Mouse (Mus musculus): ENCODE data around the gene Kat2a.
A peak's percentile ranks its signal among the peaks of the same experiment; 100 is the strongest.

Gene Kat2a

DNA sequence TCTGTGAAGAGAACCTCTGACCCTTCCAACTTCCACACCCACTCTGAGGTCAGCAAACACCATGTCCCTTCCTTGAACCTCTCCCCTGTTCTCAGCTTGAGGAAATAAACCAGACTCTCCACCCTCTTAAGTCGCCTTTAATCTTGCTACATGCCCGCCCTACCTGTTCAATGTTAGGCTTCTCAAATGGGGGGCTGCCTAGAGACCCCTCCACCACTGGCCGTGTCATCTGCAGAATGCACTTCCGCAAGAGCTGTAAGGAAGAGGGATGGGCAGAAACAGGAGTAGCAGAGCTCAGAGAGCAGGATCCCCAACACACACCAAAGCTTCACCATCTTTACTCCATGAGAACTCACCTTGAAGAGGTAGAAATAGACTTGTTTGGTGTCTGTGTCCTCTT lies 1.3 kb downstream of the Kat2a start:
- no peak for DNase-seq (ENCODE audit: low read depth, low spot score)

DNA sequence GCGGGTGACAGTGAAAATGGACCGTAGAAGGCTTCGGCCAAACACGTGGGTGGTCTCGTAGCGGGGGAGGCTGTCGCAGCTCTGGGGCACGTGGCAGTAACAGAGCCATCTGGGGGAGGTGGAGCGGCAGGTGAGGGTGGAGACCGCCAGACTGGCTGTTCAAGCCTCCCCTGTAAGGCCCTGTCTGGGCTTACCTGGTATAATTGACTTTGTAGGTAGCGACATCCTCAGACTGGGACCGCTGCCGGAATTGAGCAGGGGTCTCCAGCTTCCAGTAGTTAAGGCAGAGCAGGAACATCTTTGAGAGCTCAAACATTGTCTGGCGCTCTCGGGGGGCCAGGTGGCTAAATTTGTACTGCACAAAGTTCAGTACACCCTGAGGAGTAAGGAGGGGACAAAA lies 1.7 kb downstream of the Kat2a start:
- DNase-seq (ENCODE audit: low read depth, low spot score): no peak

DNA sequence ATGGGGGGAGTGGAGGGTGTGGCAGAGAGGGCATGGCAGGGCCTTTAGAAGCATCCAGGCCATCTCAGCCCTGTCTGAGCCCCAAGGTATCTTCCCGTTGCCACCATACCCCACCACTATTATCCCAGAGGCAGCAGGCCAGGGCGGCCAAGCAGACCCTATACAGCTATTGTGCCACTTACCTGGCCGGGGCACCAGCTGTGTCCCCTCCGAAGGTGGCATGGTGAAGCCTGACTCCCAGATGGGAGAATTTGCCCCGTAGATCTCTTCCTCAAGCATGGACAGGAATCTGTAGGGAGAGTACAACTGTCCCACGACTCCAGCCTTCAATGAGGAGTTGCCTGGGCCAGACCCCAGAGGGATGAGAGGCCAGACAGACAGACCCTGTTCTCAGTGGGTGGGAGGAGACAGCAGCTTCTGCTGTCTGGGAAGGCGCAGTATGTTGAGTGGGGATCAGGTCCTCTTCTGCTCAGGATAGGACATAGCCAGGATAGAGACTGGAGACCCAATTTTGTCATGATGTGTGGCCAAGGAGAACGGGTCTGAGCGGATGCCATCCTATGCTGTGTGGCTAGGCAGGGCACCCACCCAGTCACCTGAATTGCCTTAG lies 3.0 kb downstream of the Kat2a start:
- no peak for DNase-seq (ENCODE audit: low read depth, low spot score)

DNA sequence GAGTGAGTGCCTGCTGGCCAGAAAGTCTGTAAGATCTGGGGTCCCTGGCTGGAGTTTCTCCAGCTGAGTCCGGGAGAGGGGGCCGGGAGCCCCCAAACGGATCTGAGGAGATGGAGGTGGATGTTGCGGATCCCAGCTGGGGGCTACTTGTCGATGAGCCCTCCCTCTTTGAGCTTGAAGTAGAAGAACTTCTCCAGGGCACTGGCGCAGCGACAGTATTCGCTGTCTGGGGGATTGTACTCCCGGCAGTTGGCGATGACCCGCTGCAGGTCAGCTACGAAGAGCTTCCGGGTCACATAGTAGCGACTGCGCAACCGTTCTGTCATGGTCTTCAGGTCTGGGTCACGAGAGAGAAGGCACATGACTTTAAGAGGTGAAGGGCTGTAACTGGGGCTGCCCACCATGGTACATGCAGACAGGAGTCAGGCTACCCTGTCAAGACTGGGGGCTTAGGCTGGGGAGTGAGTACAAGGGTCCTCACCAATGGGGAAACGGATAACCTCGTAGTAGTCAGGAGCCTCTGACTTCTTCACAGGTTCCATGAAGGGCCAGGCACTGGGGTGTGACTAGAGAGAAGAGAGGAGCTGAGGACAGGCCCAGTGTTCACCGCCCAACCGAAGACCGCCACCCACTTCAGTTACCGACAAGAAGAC lies 7.0 kb downstream of the Kat2a start:
- DNase-seq (ENCODE audit: low read depth, low spot score): no peak

DNA sequence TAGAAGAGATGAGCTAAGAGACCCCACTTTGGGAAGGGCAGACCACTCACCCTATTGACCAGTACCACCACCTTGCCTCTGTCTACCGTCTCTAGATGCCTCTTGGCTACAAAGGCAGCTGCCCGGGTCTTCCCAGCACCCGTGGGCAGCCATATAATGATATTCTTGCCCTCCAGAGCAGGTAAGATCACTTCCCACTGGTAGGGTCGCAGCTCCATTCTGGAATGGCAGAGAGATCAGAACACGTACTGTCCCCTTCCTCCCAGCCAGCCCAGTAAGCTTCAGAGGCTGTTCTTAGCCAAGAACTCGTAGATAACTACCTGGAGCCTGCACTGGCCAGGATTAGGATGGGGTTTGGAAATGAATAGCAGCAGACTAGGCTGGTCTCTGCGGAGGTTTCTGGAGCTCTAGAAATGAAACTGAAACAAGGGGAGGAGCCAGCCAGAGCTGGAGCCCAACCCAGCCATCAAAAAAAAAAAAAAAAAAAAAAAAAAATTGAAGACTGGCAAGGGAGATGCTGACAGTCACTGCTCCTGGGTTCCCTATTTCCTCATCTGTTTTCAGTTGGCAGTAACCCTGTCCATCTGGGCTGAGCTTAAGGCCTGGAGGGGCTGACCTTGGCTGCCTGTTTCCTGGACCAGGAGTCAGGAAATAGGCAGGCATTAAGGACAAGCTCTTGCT lies 8.3 kb downstream of the Kat2a start, which contains the start of gene Dhx58:
Dhx58 (minus strand) TSS at position 421 of the 681 bp plus-strand sequence.
- DNase-seq (ENCODE audit: low read depth, low spot score): no peak

DNA sequence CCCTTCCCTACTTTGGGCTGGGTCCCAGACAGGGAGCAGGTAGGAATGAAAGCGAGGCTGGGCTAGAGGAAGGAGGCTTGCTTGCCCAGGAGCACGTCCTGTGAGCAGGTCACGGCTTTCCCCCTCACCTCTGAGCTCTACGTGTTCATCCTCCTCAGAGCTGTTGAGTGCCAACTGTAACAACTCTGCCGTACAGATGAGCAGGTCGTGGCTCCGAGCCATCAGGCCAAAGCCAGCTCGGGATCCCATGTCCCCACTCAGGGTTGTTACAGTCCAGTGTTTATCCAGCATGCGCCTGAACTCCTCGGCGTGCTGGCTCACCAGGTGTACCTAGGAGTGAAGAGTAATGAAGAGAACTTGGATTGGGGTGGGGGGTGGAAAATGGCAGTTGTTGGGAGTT lies 8.9 kb downstream of the Kat2a start:
- no peak for DNase-seq (ENCODE audit: low read depth, low spot score)

DNA sequence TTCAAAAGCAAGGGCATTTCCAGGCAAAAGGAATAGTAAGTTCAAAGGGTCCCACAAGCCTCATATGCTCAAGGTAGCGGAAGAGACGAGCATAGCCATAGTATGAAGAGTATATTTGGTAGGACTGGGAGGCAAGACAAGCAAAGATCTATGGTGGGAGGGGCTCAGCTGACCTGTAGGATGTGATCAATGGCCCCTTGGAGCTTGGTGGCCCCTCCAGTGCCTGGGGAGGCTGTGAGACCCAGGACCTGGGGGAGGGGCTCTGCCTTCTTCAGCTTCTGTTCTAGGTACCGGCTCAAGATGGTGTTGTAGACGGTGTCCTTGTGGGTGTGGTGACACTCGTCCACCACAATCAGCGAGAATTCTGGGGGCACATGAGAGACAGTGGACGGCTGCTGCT lies 9.4 kb downstream of the Kat2a start:
- DNase-seq (ENCODE audit: low read depth, low spot score): no peak

DNA sequence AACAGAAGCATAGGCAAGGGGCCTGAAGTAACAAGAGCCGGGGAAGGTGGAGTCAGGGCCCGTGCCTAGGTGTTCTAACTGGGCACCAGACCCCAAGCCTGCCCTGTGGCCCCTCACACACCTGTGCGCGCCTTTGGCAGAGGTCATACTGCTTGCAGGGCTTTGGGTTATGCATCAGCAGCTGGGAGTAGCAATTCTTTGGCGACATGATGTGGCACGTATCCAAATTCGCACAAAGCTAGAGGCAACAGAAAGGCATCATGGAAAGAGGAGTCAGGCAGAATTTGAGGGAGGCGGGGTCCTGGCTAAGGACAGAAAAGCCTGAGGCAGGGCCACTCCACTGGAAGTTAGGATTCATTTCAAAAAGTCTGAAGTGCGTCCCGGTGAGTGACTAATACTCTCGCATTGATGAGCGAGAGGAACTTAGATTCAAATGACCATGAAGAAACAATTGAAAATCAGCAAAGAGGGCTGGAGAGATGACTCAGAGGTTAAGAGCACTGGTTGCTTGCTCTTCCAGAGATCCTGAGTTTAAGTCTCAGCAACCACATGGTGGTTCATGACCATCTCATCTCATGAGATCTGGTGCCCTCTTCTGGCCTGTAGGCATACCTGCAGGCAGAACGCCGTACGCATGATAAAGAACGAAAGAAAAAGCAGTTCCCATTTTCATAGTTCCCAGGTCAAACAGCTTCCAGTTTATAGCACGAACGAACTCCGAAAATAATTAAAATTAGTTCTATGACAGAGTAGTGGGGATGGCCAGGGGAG lies 10.0 kb downstream of the Kat2a start:
- peak; percentile 87 for DNase-seq (ENCODE audit: low read depth, low spot score)

DNA sequence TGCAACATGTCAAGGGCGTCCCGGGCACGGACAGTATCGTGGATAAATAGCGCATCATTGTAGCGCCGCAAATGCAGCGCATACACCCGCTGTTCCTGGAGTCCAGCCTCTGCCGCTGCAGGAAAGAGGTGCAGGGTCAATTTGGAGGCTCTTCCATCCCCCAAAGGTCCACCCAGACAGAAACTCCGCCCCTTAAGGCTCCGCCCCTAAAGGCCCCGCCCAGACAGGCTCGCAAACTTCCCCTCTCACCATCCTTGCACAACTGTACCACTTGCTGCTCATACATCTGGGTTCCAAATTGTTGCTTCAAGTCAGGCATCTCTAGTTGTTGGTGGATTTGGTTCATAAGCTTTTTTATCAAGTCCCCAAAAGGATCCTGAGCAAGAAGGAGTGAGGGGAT lies 11.0 kb downstream of the Kat2a start:
- peak; percentile 79 for DNase-seq (ENCODE audit: low read depth, low spot score)

DNA sequence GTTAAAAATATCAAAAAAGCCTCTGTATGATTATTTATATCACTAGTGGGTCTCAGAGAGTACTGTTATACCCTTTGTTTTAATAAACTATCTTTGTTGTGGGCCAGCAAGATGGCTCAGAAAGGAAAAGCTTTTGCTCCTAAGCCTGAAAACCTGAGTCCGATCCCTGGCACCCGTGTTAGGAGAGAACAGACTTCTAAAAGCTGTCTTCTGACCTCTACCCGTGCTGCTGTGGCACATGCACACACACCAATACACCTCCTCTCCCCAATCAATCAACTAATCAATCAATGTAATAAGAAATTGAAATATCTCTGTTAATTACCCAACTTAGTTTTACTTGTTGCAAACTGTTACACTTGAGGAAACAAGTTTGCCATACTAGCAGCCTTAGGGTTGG lies 11.6 kb downstream of the Kat2a start:
- DNase-seq (ENCODE audit: low read depth, low spot score): no peak

DNA sequence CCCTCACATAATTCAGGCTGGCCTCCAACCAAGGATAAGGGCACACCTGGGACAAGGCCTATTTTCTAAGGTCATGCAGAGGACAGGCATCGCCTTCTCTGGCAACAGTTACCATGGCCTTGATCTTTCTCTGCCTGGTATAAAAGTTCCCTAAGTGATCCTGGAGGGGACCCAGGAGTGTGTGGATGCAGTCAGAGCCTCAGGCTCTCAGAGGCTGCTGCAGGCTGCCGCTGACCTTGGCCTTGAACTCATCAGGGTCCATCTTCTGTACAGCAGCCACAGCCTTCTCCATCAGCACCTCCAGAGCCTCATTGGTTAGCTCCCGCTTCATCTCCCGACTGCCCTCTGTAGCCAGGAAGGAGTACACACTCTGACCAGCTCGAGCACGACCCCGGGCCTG lies 14.3 kb downstream of the Kat2a start:
- no peak for DNase-seq (ENCODE audit: low read depth, low spot score)

DNA sequence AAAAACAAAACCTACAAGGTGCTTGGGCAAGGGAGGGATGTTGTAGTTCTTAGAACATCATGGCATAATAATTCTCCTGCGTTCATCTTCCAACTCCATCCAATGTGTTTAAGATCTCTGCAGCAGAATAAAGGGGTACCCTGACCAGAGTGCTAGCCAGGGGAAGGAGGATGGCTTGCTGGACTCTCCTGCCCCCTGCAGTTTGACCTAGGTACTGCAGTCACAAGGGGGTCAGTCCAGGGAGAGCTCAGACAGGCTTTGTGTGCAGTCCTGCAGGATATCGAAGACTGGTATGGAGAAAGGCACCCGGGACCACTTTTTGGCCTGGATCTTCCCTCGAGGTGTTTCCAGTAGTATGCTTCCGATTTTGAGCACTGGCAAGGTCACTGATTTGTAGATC lies 17.3 kb downstream of the Kat2a start:
- peak; percentile 73 for DNase-seq (ENCODE audit: low read depth, low spot score)

DNA sequence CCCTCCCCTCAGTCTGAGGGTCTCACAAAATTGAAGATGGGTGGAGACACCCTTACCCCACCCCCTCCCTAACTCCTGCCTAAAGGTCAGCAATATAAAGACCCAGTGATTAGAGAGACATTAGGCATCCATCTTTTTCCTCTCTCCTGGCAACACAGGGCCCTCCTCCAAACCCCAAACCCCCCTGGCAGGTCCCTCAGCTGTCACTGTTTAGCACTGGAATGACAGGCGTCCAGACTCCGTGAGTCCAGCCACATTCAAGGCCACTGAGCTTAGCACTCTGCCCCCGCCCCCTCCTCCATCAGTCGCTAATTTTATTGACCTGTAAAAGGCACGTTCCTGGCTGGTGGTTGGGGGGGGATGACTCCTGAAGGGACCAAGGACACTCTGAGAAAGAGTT lies 19.1 kb downstream of the Kat2a start:
- DNase-seq (ENCODE audit: low read depth, low spot score): no peak

DNA sequence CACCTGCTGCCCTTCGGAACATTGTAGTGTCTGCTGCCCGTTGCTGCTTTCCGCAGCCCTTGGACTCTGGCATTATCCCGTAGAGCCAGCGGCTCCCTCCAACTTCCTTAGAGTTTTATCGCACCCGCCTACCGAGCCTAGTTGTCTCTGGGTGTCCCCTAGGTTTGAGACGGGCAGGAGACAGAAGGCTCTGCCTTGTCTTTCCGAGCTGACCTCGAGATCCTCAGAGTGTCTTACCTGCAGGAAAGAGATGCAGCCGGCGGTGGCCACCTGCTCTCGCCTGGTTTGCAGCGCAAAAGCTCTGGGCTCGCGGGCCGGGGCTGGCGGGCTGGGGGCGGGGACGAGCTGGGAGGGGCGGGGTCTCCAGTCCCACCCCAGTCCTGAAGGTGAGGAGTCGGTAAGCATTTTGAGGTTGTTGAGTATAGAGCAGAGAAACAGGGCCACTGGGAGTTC lies 20.1 kb downstream of the Kat2a start, which contains the start of gene Zfp385c:
Zfp385c (minus strand) TSS at position 292 of the 453 bp plus-strand sequence.
- peak; percentile 55 for DNase-seq (ENCODE audit: low read depth, low spot score)

DNA sequence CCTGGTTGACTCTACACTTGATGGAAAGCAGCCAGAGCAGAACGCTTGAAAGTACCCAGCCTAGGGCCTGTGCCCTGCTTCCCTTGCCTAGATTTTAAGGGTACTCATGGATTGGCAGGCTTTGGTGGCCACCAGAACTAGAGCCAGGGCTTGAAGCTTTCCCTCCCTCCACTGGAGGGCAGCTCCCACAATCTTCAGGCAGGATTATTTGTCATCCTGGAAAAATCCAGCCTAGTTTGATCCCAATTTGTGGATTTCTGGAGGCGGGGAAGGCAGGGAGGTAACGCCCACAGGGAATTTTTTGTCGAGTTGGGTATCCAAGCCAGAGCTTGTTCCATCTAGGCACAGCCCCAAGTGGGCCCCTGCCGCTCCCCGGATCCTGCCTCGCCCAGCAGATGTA lies 21.9 kb downstream of the Kat2a start:
- DNase-seq (ENCODE audit: low read depth, low spot score): no peak

DNA sequence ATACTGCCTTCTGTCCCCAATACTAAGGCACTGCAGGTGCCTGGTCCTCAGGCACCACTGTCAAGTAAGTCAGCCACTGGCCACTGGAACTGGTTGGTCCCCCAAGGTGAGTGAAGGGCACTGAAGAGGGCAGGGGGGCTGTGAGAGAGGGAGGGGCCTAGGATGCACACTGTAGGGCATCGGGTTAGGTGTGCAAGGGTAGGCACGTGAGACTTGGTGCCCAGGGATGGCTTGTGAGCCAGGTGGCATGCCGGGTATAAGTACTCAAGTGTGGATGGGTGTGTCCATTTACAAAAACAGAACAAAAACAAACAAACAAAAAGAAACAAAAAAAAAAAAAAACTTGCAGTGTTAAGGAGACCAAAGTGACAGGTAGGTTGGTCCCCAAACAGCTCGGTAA lies 23.8 kb downstream of the Kat2a start:
- DNase-seq (ENCODE audit: low read depth, low spot score): no peak

DNA sequence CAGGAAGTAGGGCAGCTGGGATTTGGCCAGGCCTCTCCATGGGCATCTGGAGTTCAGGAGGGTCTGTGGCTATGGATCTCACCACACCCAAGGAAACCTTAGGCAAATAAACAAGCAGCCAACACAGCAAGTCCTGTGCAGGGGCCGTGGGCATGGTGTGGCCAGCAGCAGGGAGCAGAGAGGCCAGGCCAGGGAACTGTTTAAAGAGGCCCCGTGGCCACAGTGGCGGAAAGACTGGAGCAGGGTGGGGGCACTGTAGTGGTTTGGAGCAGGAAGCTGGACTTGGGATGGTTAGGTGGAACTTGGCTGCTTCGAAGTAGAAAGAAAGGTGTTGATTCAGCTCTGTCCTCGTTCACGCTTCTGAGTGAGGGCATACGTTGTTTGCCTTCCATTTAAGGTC lies 25.0 kb downstream of the Kat2a start:
- no peak for DNase-seq (ENCODE audit: low read depth, low spot score)

DNA sequence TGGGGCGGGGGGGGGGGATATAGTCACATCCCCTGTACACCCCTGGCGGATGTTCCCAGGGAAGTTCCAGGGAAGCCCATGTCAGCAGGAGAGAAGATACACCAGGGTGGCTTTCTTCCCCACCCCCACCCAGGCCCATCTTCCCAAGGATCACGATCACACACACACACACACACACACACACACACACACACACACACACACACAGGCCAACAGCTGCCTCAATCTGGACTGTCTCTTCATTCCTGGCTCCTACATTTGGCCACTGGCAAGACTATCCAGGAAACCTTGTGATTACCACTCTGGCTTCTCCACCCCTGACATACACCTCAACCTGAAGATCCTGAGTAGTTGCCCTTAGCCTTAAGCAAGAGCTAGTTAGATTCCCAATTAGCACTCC lies 26.9 kb downstream of the Kat2a start:
- no peak for DNase-seq (ENCODE audit: low read depth, low spot score)

DNA sequence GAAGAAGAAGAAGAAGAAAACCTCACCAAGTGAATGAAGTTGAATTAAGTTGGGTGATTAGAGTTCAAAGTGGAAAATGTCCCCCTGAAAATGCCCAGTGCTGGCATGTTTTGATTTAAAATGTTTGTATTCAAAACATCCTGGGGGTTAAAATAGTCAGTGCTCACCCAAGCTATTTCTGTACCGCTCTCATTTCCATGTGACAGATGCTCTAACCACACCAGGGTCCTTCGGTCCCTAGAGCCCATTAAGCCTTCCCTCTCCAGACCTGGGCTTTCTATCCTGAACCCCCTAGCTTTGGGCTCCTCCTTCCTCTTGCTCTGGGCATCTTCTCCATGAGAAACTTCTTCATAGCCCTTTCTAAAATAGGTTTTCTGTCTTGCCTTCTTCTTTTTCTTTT lies 28.2 kb downstream of the Kat2a start:
- DNase-seq (ENCODE audit: low read depth, low spot score): no peak

DNA sequence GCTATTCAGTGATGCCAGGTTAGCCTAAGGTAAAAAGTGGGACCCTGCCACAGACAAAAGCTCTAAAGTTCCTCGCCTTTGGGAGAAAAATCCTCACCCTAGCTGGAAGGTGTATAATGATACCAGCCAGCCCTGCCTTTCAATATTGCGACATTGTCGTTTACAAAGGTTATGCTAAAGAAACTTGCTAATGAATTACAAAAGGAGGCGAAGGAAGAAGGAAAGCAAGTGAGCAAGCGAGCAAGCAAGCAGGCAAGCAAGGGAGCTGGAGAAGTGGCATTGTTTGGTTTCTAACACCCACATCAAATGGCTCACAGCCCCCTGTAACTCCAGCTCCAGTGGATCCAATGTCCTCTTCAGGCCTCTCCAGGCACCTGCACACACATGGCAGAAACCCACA lies 29.7 kb downstream of the Kat2a start:
- DNase-seq (ENCODE audit: low read depth, low spot score): peak; percentile 75

DNA sequence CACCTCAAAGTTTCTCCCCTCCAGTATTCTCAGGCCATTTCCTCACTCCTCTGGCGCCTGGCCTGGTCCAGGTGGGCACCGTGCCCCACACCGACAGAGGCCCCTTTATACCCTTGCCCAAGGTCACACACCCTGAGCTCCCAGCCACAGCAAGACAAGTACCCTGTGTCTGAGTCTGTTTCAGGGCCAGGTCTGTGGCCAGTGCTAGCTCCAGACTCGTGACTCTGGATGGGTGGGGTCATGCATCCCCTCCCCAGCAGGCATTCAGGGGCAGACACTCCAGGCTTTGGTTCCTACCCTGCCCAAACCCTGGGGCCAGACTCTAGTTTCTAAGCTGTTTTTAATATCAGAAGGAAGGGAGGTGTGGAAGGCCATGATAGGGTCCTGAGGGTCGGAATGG lies 30.4 kb downstream of the Kat2a start:
- DNase-seq (ENCODE audit: low read depth, low spot score): peak; percentile 19

DNA sequence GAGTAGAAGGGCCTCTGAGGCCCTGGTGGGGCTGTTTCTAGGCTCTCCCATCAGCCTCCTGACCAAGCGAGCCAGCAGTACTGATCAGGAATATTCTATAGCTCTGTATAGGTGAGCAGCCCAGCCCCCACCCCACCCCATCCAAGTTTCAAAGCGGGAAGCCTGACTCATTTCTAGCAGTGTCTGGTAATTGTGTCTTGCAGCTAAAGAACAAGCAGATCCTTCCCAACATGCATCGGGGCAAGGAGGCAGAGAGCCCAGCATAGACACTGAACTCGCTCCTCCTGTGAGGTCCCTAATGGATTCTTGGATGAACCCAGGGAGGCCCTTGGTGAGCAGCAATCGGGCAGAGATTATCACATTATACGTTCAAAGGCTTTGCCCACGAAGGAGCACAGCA lies 34.5 kb downstream of the Kat2a start:
- DNase-seq (ENCODE audit: low read depth, low spot score): no peak

Data from R1 (cell line).